Mouse (Mus musculus): ENCODE measurements around the gene Hivep2. TPM values are rescaled to one million over a fixed set of nuclear protein-coding genes. Genes with fewer than 3 reads are reported as not detected.
A peak's percentile ranks its signal among the peaks of the same experiment; 100 is the strongest.

Hivep2 gene
- polyA plus RNA-seq, 1 experiment from 2014 or later = 5.9 TPM

DNA sequence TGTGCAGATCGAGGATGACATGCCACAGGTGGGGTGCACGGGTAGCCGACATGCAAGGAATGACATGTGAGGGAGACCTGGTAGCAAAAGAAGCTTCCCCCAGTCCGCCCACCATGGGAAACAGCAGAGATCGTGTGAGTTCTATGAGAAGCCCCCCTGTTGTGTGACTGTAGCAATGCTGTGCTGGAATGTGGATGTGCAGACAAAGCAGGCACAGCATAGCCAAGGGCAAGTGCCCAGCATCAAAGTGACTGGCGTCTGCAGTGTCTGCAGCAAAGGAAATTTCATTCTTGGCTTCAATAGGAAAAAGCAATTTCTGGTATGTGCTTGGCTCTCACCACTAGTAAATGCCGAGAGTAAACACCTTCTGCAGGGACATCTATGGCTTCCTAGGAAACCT is 199.0 kb downstream of the Hivep2 start:
- no peaks in the 10 kb centered on the region for H3K9me3 ChIP-seq (replicated peaks)
- H3K27me3 ChIP-seq = no peaks in the 10 kb centered on the region
- H3K4me1 ChIP-seq = 0 out of 2 replicates have a peak, but pooled peaks cover 4% of the 10 kb centered on the region
- H3K4me3 ChIP-seq (replicated peaks) = no peak overlapping the region
- WGBS = 66% methylated on average over 7 of the region's 7 CpGs
- H3K27ac ChIP-seq = no peak overlapping the region
- no peaks in the 10 kb centered on the region for H3K36me3 ChIP-seq
- ATAC-seq (replicated peaks; ENCODE audit: low FRiP score) = no peak
- no peak overlapping the region for H3K4me2 ChIP-seq
- H3K9ac ChIP-seq = no peak overlapping the region

DNA sequence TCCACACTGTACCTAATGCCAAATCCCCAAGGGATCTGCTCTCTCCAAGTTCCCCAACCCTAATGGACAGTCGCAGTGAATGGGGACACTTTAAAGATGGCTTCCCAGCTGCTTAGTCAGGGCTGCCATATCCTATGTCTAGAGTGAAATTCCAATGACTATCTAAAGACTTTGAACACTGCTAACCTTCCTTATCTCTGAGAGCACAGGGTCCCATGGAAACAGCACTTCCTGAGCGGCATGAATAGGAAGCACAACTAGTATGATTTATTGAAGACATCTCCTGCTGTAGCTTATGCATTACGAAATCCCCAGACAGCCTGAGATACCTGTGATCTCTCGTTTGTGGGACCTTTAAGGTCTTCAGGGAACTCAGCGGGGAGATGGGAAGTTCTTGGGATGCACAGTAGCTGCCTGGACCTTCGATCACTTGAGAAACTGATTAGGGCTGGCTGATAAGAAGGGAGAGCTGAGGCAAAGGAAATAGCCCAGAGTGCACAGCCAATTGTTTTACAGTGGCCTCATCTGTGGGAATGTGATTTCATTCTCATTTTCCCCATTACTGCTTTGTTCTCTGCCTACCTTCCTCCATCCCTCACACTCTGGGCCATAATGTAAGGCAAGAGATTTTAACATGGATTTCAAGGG is 202.4 kb downstream of the Hivep2 start:
- 0 out of 2 replicates have a peak, but pooled peaks cover 4% of the 10 kb centered on the region for H3K4me1 ChIP-seq
- no peak overlapping the region for H3K4me3 ChIP-seq (replicated peaks)
- H3K9ac ChIP-seq = no peak overlapping the region
- H3K4me2 ChIP-seq = no peak overlapping the region
- H3K27ac ChIP-seq = peak overlapping the region; percentile 43
- no peaks in the 10 kb centered on the region for H3K9me3 ChIP-seq (replicated peaks)
- H3K36me3 ChIP-seq = no peaks in the 10 kb centered on the region
- ATAC-seq (replicated peaks; ENCODE audit: low FRiP score) = no peak
- H3K27me3 ChIP-seq = no peaks in the 10 kb centered on the region
- WGBS = 62% methylated on average over 6 of the region's 6 CpGs

DNA sequence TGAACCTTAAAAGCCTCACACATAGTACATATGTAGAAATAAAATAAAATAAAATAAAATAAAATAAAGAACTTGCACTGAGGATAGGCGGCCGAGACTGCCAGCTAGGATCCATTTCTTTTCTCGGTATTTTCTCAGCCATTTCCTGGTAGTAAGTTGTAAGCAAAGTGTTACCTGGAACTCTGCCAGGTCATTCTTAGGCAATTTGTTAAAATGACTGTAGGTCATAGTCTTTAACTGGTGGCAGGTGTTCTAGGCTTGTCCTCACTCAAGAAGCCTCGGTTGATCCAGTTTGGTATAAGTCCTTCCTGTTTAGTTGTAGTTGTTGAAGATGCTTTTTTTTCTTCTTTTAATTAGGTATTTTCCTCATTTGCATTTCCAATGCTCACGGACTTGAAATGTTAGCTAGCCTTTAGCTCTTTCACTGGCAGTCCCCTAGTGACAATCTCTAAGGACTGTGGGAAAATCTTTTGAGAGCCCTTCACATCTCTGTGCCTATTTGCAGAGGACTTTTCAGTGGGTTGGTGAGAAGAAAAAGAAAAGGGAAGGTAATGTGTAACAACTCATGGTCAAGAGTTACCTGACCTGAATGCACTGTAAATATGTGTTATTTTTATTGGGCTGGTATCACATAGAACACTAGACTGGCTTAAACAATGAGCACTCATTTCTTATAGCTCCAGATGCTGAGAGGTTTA is 203.1 kb downstream of the Hivep2 start:
- H3K9ac ChIP-seq = no peak overlapping the region
- no peaks in the 10 kb centered on the region for H3K27me3 ChIP-seq
- H3K4me1 ChIP-seq = 0 out of 2 replicates have a peak, but pooled peaks cover 4% of the 10 kb centered on the region
- no peak for ATAC-seq (replicated peaks; ENCODE audit: low FRiP score)
- H3K27ac ChIP-seq = peak overlapping the region; percentile 43; the same call in 1 of the 2 replicates
- 56% methylated on average over 5 of the region's 5 CpGs for WGBS
- H3K4me2 ChIP-seq = no peak overlapping the region
- no peaks in the 10 kb centered on the region for H3K36me3 ChIP-seq
- no peaks in the 10 kb centered on the region for H3K9me3 ChIP-seq (replicated peaks)
- H3K4me3 ChIP-seq (replicated peaks) = no peak overlapping the region

DNA sequence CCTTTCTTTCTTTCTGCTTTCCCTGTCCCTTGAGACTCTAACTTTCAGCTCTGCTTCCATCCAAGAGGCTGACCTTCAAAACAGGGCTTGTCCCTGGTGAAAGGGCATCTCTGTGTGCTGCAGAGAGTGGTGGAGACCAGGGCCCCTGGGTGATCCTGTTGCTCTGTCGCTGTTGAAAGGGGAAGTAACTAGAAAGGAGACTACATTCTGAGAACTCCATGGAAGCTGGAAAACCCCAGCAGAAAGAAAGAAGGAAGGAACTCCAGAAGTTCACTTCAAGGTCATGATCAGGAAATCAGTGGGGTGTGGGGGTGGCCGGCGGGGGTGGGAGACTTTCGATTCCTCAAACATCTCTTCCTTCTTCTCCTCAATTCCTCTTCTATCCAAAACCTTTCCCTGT is 208.2 kb downstream of the Hivep2 start:
- no peaks in the 10 kb centered on the region for H3K9me3 ChIP-seq (replicated peaks)
- no peaks in the 10 kb centered on the region for H3K4me1 ChIP-seq
- no peak for ATAC-seq (replicated peaks; ENCODE audit: low FRiP score)
- 59% methylated on average over 4 of the region's 4 CpGs for WGBS
- no peak overlapping the region for H3K4me2 ChIP-seq
- no peaks in the 10 kb centered on the region for H3K36me3 ChIP-seq
- no peaks in the 10 kb centered on the region for H3K27me3 ChIP-seq
- H3K27ac ChIP-seq = no peak overlapping the region
- no peak overlapping the region for H3K9ac ChIP-seq
- no peak overlapping the region for H3K4me3 ChIP-seq (replicated peaks)

DNA sequence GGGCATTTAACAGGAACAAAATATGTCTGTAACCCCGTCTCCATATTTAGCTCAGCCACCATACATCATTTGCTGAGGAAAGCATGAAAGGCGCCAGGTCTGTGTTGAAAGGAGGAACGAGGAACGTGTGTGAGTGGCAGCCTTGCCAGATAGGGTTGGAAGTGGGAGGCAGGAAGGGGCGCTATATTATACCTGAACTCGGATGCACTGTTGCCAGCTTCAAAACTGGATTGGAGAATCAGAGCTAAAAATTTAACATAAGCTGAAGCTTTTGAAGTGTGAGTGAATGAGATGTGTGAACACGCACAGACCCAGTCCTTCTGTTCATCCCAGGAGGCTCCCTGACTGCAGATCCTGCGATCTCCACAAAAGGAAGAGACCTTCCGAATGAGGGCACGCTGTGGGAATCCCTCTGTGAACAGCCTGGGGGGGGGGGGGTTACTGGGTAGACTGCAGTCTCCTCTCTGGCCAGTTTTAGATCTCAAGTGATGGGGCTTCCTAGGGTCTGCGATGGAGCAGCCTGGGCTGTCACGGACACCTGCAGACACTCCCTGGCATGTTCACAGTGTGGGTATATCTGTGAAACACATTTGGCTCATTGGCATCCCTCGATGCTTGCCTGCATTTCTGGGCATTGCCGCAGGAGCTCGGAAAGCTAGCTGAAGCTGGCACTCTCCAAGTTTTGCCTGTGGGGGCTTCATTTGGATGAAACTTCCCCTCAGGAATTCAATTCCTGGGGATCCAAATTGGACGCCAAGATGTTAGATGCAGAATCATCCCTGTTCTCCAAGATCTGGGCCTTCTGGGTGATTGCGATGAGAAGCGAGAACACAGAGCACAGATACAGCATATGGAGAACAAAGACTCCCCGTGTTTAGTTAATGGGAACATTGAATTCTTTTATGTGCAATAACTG is 213.8 kb downstream of the Hivep2 start:
- Histone ChIP-seq H3K4me2 (no peak overlapping the region), H3K36me3 (no peaks in the 10 kb centered on the region), H3K9me3 (replicated peaks) (no peaks in the 10 kb centered on the region), H3K27me3 (no peaks in the 10 kb centered on the region), H3K27ac (no peak overlapping the region), H3K4me1 (no peaks in the 10 kb centered on the region), H3K9ac (no peak overlapping the region), H3K4me3 (replicated peaks) (no peak overlapping the region)
- ATAC-seq (replicated peaks; ENCODE audit: low FRiP score) = no peak
- 84% methylated on average over 19 of the region's 19 CpGs for WGBS

- ATAC-seq (replicated peaks; ENCODE audit: low FRiP score) = no peak
- Histone ChIP-seq H3K4me1 (no peaks in the 10 kb centered on the region), H3K4me2 (no peak overlapping the region), H3K27me3 (no peaks in the 10 kb centered on the region), H3K9me3 (replicated peaks) (no peaks in the 10 kb centered on the region), H3K36me3 (no peaks in the 10 kb centered on the region), H3K9ac (no peak overlapping the region), H3K4me3 (replicated peaks) (no peak overlapping the region), H3K27ac (no peak overlapping the region)
- 56% methylated on average over 11 of the region's 11 CpGs for WGBS
These were observed 220.6 kb downstream of the Hivep2 start for GRCm38 (mm10) chr10:14186352-14186976.

DNA sequence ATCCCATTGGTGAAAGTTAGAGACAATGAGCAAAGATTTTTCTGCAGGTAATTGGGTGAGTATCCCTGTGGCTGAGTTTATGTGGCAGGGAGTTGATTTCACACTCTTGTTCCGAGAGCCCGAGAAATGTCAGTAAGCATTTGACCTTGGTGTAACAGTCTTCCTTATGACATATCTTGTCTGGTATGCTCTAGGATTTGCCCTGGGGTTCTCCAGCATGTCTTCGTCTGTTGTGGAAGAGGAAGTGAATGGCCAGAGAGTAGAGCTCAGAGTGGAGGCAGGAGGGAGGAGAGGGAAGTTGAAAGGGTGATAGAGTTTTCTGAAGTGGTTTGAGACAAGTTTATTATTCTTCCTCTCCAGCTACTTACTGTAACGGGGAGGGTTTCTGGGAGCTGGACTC is 223.2 kb downstream of the Hivep2 start:
- Histone ChIP-seq H3K9me3 (replicated peaks) (no peaks in the 10 kb centered on the region), H3K9ac (no peak overlapping the region), H3K27ac (no peak overlapping the region), H3K36me3 (no peaks in the 10 kb centered on the region), H3K27me3 (no peaks in the 10 kb centered on the region), H3K4me1 (no peaks in the 10 kb centered on the region), H3K4me2 (no peak overlapping the region), H3K4me3 (replicated peaks) (no peak overlapping the region)
- 32% methylated on average over 4 of the region's 4 CpGs for WGBS
- no peak for ATAC-seq (replicated peaks; ENCODE audit: low FRiP score)

- Histone ChIP-seq H3K9me3 (replicated peaks) (no peaks in the 10 kb centered on the region), H3K4me3 (replicated peaks) (no peak overlapping the region), H3K27ac (no peak overlapping the region), H3K4me2 (no peak overlapping the region), H3K9ac (no peak overlapping the region), H3K27me3 (no peaks in the 10 kb centered on the region), H3K4me1 (peaks cover 5% of the 10 kb centered on the region), H3K36me3 (no peaks in the 10 kb centered on the region)
- ATAC-seq (replicated peaks; ENCODE audit: low FRiP score) = no peak
- whole genome bisulfite sequencing = 64% methylated on average over 10 of the region's 10 CpGs
These were observed 225.3 kb downstream of the Hivep2 start for GRCm38 (mm10) chr10:14191202-14191601.

- Histone ChIP-seq H3K4me2 (no peak overlapping the region), H3K9ac (no peak overlapping the region), H3K9me3 (replicated peaks) (no peaks in the 10 kb centered on the region), H3K4me3 (replicated peaks) (no peak overlapping the region), H3K36me3 (no peaks in the 10 kb centered on the region), H3K27ac (no peak overlapping the region), H3K27me3 (no peaks in the 10 kb centered on the region), H3K4me1 (peaks cover 11% of the 10 kb centered on the region)
- 62% methylated on average over 4 of the region's 4 CpGs for WGBS
- no peak for ATAC-seq (replicated peaks; ENCODE audit: low FRiP score)
These were observed 226.3 kb downstream of the Hivep2 start for GRCm38 (mm10) chr10:14192156-14192555.

DNA sequence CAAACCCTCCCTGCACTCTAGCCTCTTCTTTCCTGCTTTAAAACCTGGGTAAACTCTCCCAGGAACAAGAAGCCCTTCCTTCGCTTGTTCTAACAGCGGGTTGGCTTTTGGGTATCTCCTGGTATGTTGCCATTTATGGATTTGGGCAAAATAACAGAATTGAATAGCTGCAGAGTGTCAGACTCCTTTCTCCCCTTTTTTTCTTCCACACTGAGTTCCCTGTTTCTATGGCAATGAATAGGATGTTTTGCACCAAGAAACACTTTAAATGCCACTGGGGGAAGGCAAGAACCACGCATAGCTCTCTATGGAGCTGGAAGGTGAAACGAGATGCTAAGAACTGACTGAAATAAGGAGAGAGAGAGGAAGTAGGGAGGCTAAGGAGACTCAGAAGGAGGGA is 227.8 kb downstream of the Hivep2 start:
- Histone ChIP-seq H3K4me2 (no peak overlapping the region), H3K27me3 (no peaks in the 10 kb centered on the region), H3K36me3 (no peaks in the 10 kb centered on the region), H3K4me3 (replicated peaks) (no peak overlapping the region), H3K9me3 (replicated peaks) (no peaks in the 10 kb centered on the region), H3K27ac (no peak overlapping the region), H3K4me1 (peaks cover 11% of the 10 kb centered on the region), H3K9ac (no peak overlapping the region)
- no peak for ATAC-seq (replicated peaks; ENCODE audit: low FRiP score)
- WGBS = 55% methylated on average over 4 of the region's 4 CpGs

DNA sequence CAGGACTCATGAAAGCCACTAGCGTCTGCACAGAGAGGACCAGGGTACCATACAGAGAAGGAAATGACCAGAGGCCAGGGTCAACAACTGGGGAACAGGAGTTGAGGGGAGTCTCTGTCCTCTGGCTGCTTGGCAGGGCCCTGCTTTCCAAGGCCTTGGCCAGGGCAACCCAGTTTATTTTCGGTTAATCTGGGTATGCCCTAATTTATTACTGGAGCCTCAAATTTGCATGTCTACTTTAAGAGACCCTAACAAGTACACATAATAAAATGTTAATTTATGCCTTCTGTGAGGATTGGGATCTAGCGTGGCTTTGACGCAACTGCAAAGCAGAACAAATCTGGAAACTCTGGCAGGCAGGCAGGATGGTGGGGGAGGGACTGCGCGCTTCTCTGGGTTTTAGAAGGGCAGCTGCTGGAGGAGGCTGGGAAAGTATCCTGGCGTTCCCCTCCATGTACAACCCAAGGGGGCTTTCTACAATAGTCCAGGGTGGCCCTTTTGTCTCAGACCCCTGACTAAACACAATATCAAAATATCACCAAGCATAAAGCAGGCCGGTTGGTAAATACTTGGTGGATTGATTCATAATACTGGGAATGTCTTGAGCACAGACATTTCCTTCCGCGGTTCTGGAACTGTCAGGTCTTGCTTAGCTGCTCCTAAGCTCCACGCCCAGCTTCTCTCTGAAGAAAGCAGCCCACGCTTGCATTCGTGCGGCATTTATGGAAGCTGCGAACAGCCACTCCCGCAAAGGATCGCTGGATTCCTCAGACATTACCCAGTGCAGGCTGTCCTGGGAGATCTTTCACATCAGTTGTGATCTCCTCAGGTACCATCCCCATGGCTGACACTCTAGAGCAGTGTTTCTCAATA is 230.1 kb downstream of the Hivep2 start:
- no peak overlapping the region for H3K27ac ChIP-seq
- ATAC-seq (replicated peaks; ENCODE audit: low FRiP score) = peak; percentile 78
- H3K9me3 ChIP-seq (replicated peaks) = no peaks in the 10 kb centered on the region
- H3K36me3 ChIP-seq = no peaks in the 10 kb centered on the region
- H3K4me2 ChIP-seq = peak overlapping the region; percentile 46
- WGBS = 34% methylated on average over 17 of the region's 17 CpGs
- peaks cover 11% of the 10 kb centered on the region for H3K4me1 ChIP-seq
- no peak overlapping the region for H3K9ac ChIP-seq
- H3K4me3 ChIP-seq (replicated peaks) = no peak overlapping the region
- H3K27me3 ChIP-seq = no peaks in the 10 kb centered on the region

All from kidney, embryonic 15.5 days (tissue).